Mouse (Mus musculus) layer of hippocampus, postnatal 10 days (tissue): ENCODE data around the gene Immp2l. TPM values are rescaled to one million over a fixed set of nuclear protein-coding genes. Genes with fewer than 3 reads are reported as not detected.
A peak's percentile ranks its signal among the peaks of the same experiment; 100 is the strongest.
"Not testable (repeated sequence)": the region's sequence is repeated elsewhere in the genome, so short reads cannot be mapped to it uniquely, and the experiment has no call there.

ENCODE experiments used
- DNase-seq, 2 experiments: peaks; one replicate each; pipeline ENCODE4 v3.0.0; 2021; ENCODE audit warnings: low spot score in 2 of 2
- total RNA-seq, 2 experiments: library from RNA; stranded (reverse); gene quantifications; 2 replicates each; pipeline ENCODE4 v1.2.3; 2021

Gene Immp2l
- total RNA-seq, 2 experiments from 2014 or later = 3.3 to 5.7 TPM

- not testable (repeated sequence) for DNase-seq
Measured at GRCm38 (mm10) chr12:41793681-41794080, 769.8 kb downstream of the Immp2l start.

GRCm38 (mm10) chr12:41829517-41829916 is 805.6 kb downstream of the Immp2l start:
- DNase-seq = peak; percentile 41 to 45

GRCm38 (mm10) chr12:41831731-41832130 is 807.8 kb downstream of the Immp2l start:
- no peak for DNase-seq

GRCm38 (mm10) chr12:41834646-41835045 is 810.8 kb downstream of the Immp2l start:
- DNase-seq = no peak

- DNase-seq = no peak
Measured at GRCm38 (mm10) chr12:41838334-41838847, 814.5 kb downstream of the Immp2l start.

GRCm38 (mm10) chr12:41839241-41839640 is 815.4 kb downstream of the Immp2l start:
- no peak for DNase-seq

- DNase-seq = no peak
Measured at GRCm38 (mm10) chr12:41842694-41843329, 818.9 kb downstream of the Immp2l start.

GRCm38 (mm10) chr12:41851896-41852470 is 828.1 kb downstream of the Immp2l start:
- DNase-seq = no peak

GRCm38 (mm10) chr12:41859652-41860051 is 835.8 kb downstream of the Immp2l start:
- DNase-seq = not testable (repeated sequence)

GRCm38 (mm10) chr12:41868317-41868716 is 844.4 kb downstream of the Immp2l start:
- DNase-seq = no peak

- DNase-seq = no peak
Measured at GRCm38 (mm10) chr12:41874015-41874414, 850.1 kb downstream of the Immp2l start.

GRCm38 (mm10) chr12:41877292-41877959 is 853.5 kb downstream of the Immp2l start:
- DNase-seq = peak in 1 of 2 experiments; percentile 11

GRCm38 (mm10) chr12:41878493-41878892 is 854.6 kb downstream of the Immp2l start:
- DNase-seq = no peak

GRCm38 (mm10) chr12:41878972-41879371 is 855.1 kb downstream of the Immp2l start:
- no peak for DNase-seq

- no peak for DNase-seq
Measured at GRCm38 (mm10) chr12:41879412-41879811, 855.5 kb downstream of the Immp2l start.

- DNase-seq = no peak
Measured at GRCm38 (mm10) chr12:41880833-41881232, 856.9 kb downstream of the Immp2l start.

- DNase-seq = no peak
Measured at GRCm38 (mm10) chr12:41908011-41908410, 884.1 kb downstream of the Immp2l start.

- DNase-seq = no peak
Measured at GRCm38 (mm10) chr12:41911626-41912025, 887.7 kb downstream of the Immp2l start.

- no peak for DNase-seq
Measured at GRCm38 (mm10) chr12:41937751-41938150, 913.9 kb downstream of the Immp2l start.

- no peak for DNase-seq
Measured at GRCm38 (mm10) chr12:41941853-41942252, 918.0 kb downstream of the Immp2l start.

- no peak for DNase-seq
Measured at GRCm38 (mm10) chr12:41944079-41944672, 920.3 kb downstream of the Immp2l start.

GRCm38 (mm10) chr12:41946536-41946935 is 922.6 kb downstream of the Immp2l start:
- DNase-seq = no peak
